Mouse (Mus musculus): ENCODE results near the gene Wtap. TPM values are rescaled to one million over a fixed set of nuclear protein-coding genes. Genes with fewer than 3 reads are reported as not detected.
"Not testable (repeated sequence)": the region's sequence is repeated elsewhere in the genome, so short reads cannot be mapped to it uniquely, and the experiment has no call there.

Wtap gene
- 100 to 1,000 TPM in 1 of 2 experiments, 10 to 100 TPM in 1; 97.3 to 149 TPM for polyA plus RNA-seq (2017; shearing (Covaris generic))

DNA sequence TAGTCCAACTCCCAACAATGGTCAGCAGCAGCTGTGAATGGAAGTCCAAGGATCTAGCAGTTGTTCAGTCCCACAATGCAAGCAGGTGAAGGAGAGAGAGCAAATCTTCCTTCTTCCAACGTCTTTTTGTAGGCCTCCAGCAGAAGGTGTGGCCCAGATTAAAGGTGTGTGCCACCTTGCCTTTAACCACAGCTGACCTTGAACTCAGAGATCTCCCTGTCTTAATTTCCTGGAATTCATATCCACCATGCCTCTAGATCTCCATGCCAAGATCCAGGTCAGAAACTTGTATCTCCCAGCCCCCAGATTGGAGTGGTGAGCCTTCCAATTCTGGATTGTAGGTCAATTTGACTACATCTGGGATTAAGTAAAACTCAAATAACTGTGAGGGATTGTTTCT, at the start of gene Wtap:
Gene Wtap (minus strand): TSS at position 101 of the 400 bp plus-strand sequence.
- ATAC-seq: no peak

DNA sequence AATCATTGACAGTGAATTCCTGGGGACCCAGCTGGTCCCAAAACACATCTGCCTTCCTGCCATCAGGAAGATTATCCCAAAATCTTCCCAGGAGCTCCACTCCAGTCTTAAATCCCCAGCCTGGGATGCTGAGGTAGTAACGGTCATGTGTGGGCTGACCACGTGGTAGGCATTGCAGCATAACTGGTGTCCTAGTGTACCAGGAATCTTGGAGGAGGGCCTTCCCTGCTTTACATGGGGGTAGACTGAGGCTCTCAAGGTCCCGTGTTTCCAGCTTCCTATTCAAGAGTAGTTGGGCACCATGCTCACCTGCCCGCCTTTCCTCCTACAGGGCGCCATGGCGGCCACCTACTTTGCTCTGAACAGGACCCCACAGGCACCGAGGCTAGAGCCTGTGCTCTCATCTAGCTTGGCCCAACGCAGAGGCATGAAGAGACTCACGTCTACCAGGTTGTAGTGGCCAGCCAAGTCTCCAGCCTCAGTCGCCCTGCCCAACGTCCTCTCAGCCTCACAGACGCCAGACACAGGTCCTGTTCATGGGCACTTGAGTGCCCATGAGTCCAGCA, 42.7 kb upstream of the Wtap start:
- ATAC-seq: not testable (repeated sequence)

DNA sequence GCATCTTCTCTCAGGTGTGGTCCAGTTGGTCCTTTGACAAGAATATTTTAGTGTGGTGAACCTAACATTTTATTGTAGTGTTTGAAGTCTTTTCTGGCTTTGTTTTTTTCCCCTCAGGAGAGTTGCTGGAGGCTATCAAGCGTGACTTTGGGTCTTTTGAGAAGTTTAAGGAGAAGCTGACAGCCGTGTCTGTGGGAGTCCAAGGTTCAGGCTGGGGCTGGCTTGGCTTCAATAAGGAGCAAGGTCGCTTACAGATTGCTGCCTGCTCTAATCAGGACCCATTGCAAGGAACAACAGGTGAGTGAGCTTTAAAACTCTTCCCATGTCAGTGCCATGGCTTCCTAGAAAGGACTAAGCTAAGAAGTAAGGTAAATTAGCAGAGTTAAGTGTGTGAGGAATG, 19.3 kb upstream of the Wtap start:
- no peak for ATAC-seq

DNA sequence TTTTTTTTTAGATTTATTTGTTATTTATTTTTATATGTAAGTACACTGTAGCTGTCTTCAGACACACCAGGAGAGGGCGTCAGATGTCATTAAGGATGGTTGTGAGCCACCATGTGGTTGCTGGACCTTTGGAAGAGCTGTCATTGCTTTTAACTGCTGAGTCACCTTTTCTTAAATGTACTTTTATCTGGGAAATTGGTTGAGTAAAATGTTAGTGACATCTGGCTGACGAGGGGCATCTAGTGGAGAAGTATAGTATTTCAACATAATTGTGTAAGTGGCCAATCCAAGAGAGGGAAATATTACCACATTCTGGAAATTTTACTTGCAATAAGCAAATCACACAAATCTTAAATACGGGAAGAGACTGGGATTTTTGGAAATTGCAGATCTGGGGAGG, 15.9 kb upstream of the Wtap start:
- ATAC-seq: peak; percentile 32

DNA sequence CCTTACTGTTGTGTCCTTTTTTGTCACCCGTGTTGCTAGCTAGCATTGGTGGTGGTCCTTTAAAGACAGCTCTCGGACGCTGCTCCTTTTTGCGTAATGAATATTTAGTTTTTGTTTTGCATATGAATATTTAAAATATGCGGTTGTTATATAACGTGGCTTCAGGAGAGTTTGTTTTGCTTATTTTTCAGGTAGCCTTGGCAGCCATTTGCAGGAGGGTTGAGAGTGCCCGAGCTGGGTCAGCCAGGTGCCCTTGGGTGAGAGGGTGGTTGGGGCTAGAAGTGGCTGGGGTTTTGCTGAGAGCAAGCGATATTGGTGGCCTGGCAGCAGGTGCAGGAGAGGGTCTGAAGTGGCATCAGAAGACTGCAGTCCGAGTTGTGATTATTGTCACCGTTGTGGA, 14.6 kb upstream of the Wtap start:
- peak; percentile 8 for ATAC-seq

DNA sequence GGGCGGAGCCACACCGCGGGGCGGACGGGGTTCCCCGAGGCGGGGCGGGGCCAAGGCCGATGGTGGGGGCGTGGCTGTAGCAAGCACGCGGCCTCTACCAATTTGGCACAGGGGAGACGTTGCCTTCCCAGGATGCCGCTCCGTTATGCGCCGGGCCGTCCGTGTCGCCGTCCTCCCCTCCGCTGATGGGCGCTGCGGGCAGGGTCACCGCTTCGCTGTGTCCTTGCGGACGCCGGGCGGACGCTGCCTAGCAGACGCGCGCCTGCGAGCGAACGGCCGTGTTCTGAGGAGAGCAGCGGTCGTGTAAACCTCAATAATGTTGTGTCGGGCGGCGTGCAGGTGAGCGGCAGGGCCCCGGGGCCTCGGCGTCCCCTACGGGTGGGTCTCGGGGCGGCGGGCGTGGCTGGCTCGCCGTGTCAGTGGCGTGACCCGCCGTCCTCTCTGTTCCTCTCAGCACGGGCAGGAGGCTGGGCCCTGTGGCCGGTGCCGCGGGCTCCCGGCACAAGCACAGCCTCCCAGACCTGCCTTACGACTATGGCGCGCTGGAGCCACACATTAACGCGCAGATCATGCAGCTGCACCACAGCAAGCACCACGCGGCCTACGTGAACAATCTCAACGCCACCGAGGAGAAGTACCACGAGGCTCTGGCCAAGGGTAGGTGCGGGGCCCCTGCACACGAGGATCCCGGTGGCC, 13.9 kb upstream of the Wtap start:
- ATAC-seq: peak; percentile 91

DNA sequence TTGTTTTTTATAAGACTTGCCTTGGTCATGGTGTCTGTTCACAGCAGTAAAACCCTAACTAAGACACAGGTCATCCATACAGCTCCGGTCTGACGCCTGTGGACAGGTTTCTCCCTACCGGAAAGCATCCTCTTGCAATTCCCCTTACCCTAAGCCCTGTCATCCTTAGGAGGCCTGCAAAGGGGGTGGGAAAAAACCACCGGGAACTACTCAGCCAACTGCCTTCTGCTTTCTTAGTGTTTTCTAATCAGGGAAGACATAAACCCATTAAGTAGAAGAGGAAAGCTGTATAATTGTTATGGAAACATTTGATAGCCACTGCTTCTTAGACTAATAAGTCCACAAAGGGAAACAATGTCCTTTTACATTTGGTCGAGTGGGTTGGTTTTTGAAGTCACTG, 13.0 kb upstream of the Wtap start:
- ATAC-seq: no peak

DNA sequence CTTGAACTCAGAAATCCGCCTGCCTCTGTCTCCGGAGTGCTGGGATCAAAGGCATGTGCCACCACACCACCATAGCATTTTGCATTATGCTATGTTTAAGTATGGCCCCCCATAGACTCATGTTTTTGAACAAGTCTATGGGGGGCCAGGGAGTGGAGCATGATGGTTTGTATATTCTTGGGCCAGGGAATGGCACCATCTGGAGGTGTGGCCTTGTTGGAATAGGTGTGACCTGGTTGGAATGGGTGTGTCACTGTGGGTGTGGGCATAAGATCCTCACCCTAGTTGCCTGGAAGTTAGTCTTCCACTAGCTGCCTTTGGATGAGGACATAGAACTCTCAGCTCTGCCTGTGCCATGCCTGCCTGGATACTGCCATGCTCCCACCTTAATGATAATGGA, 12.6 kb upstream of the Wtap start, which contains the start of gene Sod2:
Gene Sod2 (plus strand): TSS at position 301 of the 400 bp plus-strand sequence.
- ATAC-seq: not testable (repeated sequence)

DNA sequence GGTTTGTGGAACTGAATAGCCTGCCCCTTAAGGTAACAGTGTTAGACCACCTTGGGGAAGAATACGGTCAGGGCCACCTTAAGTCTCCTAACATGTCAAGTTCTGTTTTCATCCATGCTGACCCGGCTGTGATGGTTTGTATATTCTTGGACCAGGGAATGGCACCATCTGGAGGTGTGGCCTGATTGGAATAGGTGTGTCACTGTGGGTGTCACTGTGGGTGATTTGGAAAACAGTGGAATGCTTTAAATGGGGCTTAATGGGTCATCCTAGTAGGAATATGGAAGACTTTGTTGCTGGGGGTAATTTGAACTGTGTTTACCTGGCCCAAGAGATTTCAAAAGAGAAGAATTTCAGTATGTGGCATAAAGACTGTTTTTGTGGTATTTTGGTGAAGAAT, 10.5 kb upstream of the Wtap start:
- not testable (repeated sequence) for ATAC-seq

DNA sequence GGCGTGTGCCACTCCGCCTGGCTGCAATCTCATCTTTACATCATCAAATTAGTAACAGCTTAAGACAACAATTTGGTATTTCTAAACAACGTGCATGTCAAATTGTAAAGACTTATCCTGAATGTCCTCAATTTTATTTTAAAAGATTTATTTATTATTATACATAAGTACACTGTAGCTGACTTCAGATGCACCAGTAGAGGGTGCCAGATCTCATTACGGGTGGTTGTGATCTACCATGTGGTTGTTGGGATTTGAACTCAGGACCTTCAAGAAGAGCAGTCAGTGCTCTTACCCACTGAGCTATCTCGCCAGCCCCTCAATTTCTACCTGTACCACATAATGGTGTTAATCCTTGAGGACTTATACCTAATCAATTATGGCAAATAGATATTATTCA, 8.3 kb upstream of the Wtap start:
- not testable (repeated sequence) for ATAC-seq

DNA sequence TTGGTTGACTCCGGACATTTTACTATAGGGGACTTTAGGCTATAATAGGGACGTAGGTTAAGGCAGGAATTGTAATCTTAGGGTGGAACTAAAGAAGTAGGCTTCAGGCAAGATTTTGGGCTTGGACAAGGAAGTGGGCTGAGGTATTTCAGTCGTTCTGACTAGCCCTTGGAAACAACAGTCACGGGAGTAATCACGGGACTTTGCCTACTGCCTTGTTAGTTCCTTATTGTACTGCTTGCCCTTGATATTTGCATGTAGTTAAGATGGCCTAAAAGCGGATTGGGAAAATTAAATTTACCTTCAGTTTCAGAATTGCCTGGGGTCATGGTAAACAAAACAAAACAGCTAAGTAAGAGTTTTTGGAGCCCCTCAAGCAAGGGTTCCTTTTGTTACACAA, 5.1 kb upstream of the Wtap start:
- ATAC-seq: no peak

DNA sequence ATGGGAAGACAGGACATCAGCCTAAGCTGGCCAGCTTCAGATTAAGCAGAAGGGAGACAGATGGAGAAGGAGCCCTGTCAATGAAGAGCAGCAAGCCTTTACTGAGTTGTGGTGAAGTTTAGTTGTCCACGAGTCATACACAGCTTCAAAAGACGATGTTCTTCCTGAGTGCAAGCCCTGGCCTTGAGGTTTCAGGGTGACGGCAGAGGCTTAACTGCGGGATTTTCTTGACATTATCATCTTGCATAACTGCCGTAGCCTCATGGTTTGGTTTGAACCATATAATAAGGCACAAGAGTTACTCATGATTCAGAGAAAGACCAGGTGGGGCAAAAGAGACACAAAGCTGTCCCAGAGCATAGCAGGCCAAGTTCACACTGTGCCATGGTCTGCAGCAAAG, 3.9 kb upstream of the Wtap start:
- no peak for ATAC-seq

DNA sequence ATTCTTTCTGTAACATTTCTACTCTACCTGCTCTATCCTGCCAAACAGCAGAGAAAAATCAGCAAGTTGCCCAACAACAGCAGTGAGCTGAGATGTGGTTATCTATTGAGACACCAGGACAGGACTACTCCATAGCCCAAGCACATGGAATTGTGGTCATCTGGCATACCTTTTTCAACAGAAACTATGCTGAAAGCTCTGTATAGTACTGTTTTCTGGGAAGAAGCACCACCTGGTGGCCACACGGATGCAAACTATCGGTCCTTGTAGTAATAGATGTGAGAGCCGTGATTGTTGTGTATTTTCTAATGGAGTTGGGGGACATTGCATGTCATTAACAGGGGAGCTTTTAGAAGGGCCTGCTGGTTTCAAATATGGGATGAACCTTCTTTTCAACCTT, 2.4 kb upstream of the Wtap start:
- peak; percentile 18 for ATAC-seq

DNA sequence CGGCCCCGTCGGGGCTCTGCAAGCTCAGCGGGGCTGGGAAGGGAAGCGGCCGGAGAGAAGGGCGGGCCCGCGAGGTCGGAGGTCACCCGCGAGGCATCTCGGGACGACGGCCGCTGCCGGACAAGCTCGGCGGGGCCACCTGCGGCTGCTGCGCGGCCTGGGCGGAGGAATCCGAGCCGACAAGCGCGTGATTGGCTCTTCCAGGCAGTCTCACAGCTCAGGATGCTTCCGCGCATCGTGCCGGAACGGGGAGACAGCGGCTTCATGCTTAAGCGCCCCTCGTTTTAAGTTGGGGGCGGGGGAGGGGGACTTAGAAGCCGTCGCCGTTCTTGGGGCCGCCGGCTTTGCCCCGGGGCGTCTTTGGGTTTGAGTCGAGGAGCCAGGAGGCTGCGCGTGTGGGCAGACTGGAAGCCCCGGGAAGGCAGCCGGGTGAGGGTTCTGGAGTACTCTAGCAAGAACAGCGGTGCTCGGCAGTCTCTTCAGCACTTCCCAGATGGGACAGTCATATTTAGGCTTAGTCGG, 1.4 kb downstream of the Wtap start:
- ATAC-seq: peak; percentile 70

DNA sequence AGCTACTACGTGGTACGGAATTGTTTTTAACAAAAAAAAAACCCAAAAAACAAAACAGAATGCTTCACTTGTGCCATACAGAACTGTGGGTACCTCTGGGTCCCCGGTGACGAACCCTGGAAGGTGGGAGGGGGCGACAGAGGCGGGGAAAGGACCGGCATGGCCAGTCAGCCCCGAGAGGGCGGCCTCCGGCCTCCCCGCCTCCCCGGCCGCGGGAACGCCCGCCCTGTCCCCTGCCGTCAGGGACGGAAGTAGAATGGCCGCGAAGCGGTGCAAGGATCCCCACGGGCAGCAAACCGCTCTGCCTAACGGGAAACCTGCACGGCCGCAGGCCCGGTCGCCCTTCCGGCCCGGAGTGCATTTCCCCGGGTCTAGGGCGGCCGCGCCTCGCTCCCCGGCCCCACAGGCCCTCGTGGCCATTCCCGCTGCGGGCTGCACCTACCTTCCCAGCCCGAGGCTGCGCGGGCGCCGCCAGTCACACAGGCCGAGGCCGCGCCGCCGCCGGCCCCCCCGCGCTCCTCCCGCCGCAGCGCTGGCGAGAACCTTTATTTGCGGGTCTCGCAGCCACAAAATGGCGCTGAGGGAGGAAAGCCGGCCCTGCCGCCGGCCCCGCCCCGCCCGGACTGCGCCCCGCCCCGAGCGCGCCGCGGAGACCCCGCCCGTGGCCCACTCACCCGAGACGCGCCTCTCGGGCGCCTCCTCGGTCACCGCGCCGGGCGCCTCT, 2.2 kb downstream of the Wtap start:
- ATAC-seq: peak; percentile 60

DNA sequence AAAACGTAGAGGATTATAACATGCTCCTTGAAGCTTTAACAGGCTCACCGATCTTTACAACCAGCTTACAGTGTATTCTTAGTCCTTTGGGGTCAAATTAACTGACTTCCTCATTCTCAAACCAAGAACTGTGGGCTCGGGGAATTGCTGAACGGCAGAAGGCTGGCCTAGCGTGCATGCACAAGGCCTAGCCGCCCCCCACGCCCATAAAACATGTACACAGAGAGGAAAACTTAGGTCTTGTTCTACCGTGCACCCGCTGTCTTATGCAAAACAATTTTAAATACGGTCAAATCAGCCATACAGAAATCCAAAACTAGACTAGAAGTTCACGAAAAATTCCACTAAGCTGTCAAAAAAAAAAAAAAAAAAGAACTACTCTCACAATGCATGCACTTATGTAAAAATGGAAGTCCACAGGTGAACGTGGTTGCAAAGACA, 2.8 kb downstream of the Wtap start:
- ATAC-seq: peak; percentile 3

DNA sequence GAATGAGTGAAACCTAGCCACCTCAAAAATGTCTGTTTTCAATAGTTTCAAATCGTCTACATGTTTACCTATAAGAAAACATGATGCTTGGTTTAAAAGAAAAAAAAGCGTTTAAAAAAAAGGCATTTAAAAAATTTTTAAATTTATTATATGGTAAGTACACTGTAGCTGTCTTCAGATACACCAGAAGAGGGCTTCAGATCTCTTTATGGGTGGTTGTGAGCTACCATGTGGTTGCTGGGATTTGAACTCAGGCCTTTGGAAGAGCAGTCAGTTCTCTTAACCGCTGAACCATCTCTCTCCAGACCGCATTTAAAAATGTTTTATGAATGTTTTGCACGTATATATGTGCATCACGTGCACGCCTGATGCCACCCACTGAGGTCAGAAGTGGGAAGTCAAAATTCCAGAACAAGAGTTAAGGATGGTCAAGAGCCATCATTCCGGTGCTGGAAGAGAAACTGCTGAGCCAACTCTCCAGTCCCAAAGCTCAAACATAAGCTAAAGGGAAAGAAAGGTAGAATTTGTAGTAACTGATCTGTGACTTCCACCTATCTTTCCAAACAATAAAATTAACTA, 3.3 kb downstream of the Wtap start:
- ATAC-seq: no peak

DNA sequence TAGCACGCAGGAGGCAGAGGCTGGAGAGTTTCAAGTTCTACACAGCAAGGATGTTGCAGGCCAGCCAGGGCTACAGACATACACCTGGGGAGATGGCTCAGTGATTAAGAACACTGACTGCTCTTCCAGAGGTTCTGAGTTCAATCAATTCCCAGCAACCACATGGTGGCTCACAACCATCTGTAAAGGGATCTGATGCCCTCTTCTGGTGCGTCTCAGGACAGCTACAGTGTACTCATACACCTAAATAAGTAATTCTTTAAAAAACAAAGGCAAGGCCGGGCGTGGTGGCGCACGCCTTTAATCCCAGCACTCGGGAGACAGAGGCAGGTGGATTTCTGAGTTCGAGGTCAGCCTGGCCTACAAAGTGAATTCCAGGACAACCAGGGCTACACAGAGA, 5.9 kb downstream of the Wtap start:
- ATAC-seq: not testable (repeated sequence)

DNA sequence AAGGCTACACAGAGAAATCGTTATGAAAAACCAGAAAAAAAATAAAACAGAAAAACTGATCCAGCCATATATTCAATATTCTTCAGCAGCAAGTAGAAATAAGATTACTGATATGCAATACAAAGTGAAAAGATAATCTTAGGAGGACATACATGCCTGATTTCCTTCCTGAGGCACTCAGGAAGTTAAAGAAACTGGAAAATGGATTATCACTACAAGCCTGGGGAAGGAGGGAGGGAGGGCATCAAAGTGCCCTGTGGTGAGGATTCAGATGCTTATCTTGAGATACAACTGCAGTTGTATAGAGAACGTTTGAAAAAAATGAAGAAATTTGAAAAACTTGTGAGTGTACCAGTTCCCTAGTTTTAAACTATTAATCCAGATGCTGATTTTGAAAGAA, 10.0 kb downstream of the Wtap start:
- ATAC-seq: no peak

DNA sequence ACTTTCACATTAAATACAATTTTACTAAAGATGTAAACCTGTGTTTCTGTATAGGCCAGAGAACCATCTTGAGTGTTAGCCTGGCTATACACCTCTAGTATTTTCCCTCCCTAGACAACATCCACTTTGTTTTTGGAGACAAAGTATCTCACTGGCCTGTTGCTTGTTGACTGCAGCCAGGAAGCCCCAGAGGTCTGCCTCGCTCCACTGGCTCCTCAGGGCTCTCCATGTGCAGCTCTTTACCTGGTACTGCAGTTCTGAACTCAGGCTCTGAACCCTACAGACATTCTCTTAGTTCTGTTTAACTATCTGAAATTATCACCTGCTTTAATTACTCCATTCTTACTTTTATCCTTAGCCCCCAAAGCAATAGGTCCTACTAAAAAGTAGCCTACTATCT, 15.4 kb downstream of the Wtap start:
- ATAC-seq: no peak

DNA sequence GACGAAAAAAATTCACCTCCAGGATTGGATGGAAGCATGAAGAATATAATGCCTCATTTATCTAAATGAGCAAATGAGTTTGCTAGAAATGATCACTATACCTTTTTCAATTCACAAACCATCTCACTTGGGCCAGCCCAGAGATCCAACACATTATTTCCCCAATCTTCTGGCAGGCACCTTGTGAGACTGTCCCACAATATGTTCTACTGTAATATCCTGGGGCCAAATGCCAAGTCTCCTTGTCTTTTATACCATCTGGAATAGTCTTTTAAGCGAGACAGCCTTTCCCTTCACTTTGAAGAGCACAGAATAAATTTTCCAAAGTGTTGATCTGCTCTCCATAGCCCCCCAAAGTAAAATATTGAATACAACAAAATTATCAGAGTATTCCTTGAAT, 20.1 kb downstream of the Wtap start:
- ATAC-seq: no peak

DNA sequence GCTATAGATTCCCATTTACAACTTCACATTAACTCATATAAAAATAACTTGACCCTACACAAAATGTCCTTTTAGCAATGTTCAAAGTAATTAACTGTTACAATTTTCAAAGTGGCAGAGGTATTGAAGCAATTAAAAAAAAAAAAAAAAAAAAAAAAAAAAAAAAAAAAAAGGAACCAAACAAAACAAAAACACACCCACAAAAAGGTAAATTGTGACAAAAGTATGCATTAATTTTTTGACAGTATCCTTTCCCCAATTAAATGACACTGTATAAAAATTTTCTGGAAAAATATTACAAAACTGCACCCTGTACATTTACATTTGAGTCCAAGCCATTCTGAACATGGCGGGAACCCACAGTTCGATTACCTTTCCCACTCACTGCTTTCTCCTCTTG, 26.8 kb downstream of the Wtap start:
- ATAC-seq: no peak

DNA sequence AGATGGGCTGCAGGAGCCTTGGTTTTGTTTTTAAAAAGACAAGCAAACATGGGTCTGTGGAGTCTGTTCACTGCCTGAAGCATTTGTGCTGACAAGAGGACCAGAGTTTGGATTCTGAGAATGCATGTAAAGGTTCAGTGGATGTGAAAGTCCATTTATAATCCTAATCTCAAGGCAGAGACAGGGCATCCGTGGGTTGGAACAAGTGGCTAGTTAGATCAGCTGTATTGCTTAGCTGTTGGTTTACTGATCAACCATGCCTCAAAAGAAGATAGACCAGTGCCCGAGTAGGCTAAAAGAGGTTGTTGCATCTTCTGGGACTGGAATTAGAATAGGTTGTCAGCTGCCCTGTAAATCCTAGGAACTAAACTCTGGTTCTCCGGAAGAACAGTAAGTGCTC, 30.5 kb downstream of the Wtap start:
- no peak for ATAC-seq
